Comparison of ENCODE assay signal across 8 mouse cellular contexts in the genomic region with DNA sequence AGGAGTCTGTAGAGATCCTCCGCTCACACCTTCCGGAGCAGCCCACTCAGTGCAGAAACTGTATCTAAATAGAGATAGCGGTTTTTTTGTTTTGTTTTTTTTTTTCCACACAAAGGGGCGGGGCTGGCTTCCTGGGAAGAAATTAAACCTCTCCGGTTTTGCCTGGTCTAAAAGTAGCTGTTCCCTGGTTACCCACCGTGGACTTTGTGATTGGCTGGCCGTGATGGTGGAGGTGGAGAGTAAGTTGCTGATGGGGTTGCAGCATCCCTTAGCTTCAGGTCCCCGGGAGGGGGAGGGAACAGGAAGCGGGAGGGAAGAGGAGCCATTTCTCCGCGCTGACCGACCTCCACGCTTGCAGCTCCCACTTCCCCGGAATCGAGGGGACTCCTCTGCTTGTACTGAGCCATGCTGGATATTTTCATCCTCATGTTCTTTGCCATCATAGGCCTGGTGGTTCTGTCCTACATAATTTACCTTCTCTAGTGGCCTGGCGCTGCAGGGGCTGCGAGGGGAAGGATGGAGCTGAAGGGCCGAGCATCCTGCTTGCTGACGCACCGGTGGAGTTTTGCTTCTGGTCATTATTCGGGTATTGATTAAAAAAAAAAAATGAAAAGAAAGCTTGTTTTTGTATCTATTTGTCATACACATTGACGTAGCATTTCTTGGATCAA. TPM values are rescaled to one million over a fixed set of nuclear protein-coding genes. Genes with fewer than 3 reads are reported as not detected.
DNase-seq lines count a peak whose midpoint lies in the region; ATAC-seq and TF ChIP-seq lines count a peak whose summit lies in the region.

No protein-coding gene starts in this region.

- H3K36me3 ChIP-seq in embryonic facial prominence, embryonic 13.5 days: peaks cover 24% of the 10 kb centered on the region
- no peaks in the 10 kb centered on the region for H3K36me3 ChIP-seq in kidney, adult 2 months (ENCODE audit: control insufficient read depth, insufficient read depth, low read length)
- H3K36me3 ChIP-seq in limb, embryonic 10.5 days: peaks cover 32% of the 10 kb centered on the region
- peaks cover 20% of the 10 kb centered on the region for H3K36me3 ChIP-seq in midbrain, embryonic 14.5 days (ENCODE audit: control insufficient read depth, insufficient read depth, low read length)
- no peaks in the 10 kb centered on the region; the same call in 1 of the 2 replicates for H3K36me3 ChIP-seq in stomach, embryonic 16.5 days (ENCODE audit: control insufficient read depth, insufficient read depth, low read length)

- H3K4me2 ChIP-seq in embryonic facial prominence, embryonic 13.5 days: peak overlapping the region; percentile 59
- H3K4me2 ChIP-seq in midbrain, embryonic 14.5 days (ENCODE audit: low read length): peak overlapping the region; percentile 65
- peak overlapping the region; percentile 57 for H3K4me2 ChIP-seq in stomach, embryonic 16.5 days (ENCODE audit: low read depth, low read length)

- peaks cover 16% of the 10 kb centered on the region; the same call in 1 of the 2 replicates for H3K4me1 ChIP-seq in embryonic facial prominence, embryonic 13.5 days
- H3K4me1 ChIP-seq in kidney, adult 2 months (ENCODE audit: control insufficient read depth, insufficient read depth, low read length): peaks cover 2% of the 10 kb centered on the region; the same call in 1 of the 2 replicates
- H3K4me1 ChIP-seq in limb, embryonic 10.5 days: peaks cover 30% of the 10 kb centered on the region
- H3K4me1 ChIP-seq in midbrain, embryonic 14.5 days (ENCODE audit: control insufficient read depth, insufficient read depth, low read length): peaks cover 16% of the 10 kb centered on the region
- peaks cover 6% of the 10 kb centered on the region; the same call in 1 of the 2 replicates for H3K4me1 ChIP-seq in stomach, embryonic 16.5 days (ENCODE audit: control insufficient read depth, insufficient read depth, low read length)

- peak; percentile 62 for DNase-seq in CD4-positive helper T cell, adult 2 months (ENCODE audit: low read depth, low spot score)
- DNase-seq in adrenal gland, postnatal 36 days: peak; percentile 72 to 84
- peak; percentile 80 to 84 for DNase-seq in heart, adult 9 months (ENCODE audit: low spot score in 2 of 2)
- DNase-seq in kidney, adult 2 months: peak; percentile 91
- peak; percentile 84 for DNase-seq in limb, embryonic 10.5 days (ENCODE audit: low spot score)
- peak; percentile 92 for DNase-seq in midbrain, embryonic 14.5 days

- no peaks in the 10 kb centered on the region for H3K9me3 ChIP-seq in embryonic facial prominence, embryonic 13.5 days
- no peaks in the 10 kb centered on the region for H3K9me3 ChIP-seq in limb, embryonic 10.5 days (replicated peaks)
- H3K9me3 ChIP-seq in midbrain, embryonic 14.5 days (ENCODE audit: control insufficient read depth, low read length): no peaks in the 10 kb centered on the region
- H3K9me3 ChIP-seq in stomach, embryonic 16.5 days (replicated peaks; ENCODE audit: control insufficient read depth, low read length): no peaks in the 10 kb centered on the region

- TF ChIP-seq POLR2A in kidney, adult 2 months (IDR thresholded peaks at IDR 0.05; ENCODE audit: low read depth, low read length): no peak

- H3K9ac ChIP-seq in embryonic facial prominence, embryonic 13.5 days: peak overlapping the region; percentile 69
- peak overlapping the region; percentile 70 for H3K9ac ChIP-seq in midbrain, embryonic 14.5 days (replicated peaks; ENCODE audit: low read length)
- H3K9ac ChIP-seq in stomach, embryonic 16.5 days (ENCODE audit: low read length): peak overlapping the region; percentile 65

- peak overlapping the region; percentile 50 for H3K4me3 ChIP-seq in embryonic facial prominence, embryonic 13.5 days
- peak overlapping the region; percentile 29 for H3K4me3 ChIP-seq in kidney, adult 2 months (ENCODE audit: insufficient read depth, low read depth, low read length)
- H3K4me3 ChIP-seq in limb, embryonic 10.5 days: peak overlapping the region; percentile 67
- H3K4me3 ChIP-seq in midbrain, embryonic 14.5 days (replicated peaks; ENCODE audit: low read depth, low read length): peak overlapping the region; percentile 57
- peak overlapping the region; percentile 46 for H3K4me3 ChIP-seq in stomach, embryonic 16.5 days (replicated peaks; ENCODE audit: low read length)

- H3K27ac ChIP-seq in embryonic facial prominence, embryonic 13.5 days: peak overlapping the region; percentile 85
- peak overlapping the region; percentile 61; the same call in 1 of the 2 replicates for H3K27ac ChIP-seq in kidney, adult 2 months (ENCODE audit: insufficient read depth, low read depth, low read length)
- peak overlapping the region; percentile 94 for H3K27ac ChIP-seq in limb, embryonic 10.5 days
- peak overlapping the region; percentile 92 for H3K27ac ChIP-seq in midbrain, embryonic 14.5 days (replicated peaks; ENCODE audit: low read depth, low read length)
- peak overlapping the region; percentile 62 for H3K27ac ChIP-seq in stomach, embryonic 16.5 days (ENCODE audit: low read length)

- WGBS in embryonic facial prominence, embryonic 13.5 days: 1% methylated on average over 22 of the region's 22 CpGs
- WGBS in kidney, adult 2 months: 6% methylated on average over 22 of the region's 22 CpGs
- WGBS in limb, embryonic 10.5 days: 2% methylated on average over 22 of the region's 22 CpGs
- under 1% methylated on average over 22 of the region's 22 CpGs for WGBS in midbrain, embryonic 14.5 days
- WGBS in stomach, embryonic 16.5 days: 5% methylated on average over 22 of the region's 22 CpGs

- ATAC-seq in embryonic facial prominence, embryonic 13.5 days (ENCODE audit: insufficient number of reproducible peaks, insufficient read depth, low FRiP score, low TSS enrichment, low read depth): peak; percentile 75; the same call in 1 of the 2 replicates
- ATAC-seq in midbrain, embryonic 14.5 days (ENCODE audit: low FRiP score, low TSS enrichment): peak; percentile 89
- ATAC-seq in stomach, embryonic 16.5 days (ENCODE audit: insufficient read depth, low FRiP score): peak; percentile 74; the same call in 1 of the 2 replicates

- no peaks in the 10 kb centered on the region for H3K27me3 ChIP-seq in embryonic facial prominence, embryonic 13.5 days
- H3K27me3 ChIP-seq in kidney, adult 2 months (replicated peaks; ENCODE audit: control insufficient read depth, insufficient read depth, low read length): no peaks in the 10 kb centered on the region
- H3K27me3 ChIP-seq in limb, embryonic 10.5 days (ENCODE audit: low read depth, poor library complexity, severe bottlenecking): no peaks in the 10 kb centered on the region
- H3K27me3 ChIP-seq in midbrain, embryonic 14.5 days (ENCODE audit: control insufficient read depth, insufficient read depth, low read length): no peaks in the 10 kb centered on the region
- H3K27me3 ChIP-seq in stomach, embryonic 16.5 days (ENCODE audit: control insufficient read depth, insufficient read depth, low read length): no peaks in the 10 kb centered on the region

- TF ChIP-seq CTCF in kidney, adult 2 months (conservative IDR thresholded peaks at IDR 0.05; ENCODE audit: insufficient read depth, insufficient read length, low read depth, low read length): no peak

RNA-seq across cellular contexts. Expression of gene B230217C12Rik, which starts 0.5 kb away (rescaled TPM):
- 1 to 10 TPM; 2.8 to 3.6 TPM for total RNA-seq in adrenal gland, postnatal 36 days (2021)
- 10.5 and 11.8 TPM in 2 replicates for polyA plus RNA-seq in embryonic facial prominence, embryonic 13.5 days (2015; fragmentation: Nextera tagmentation; extraction: Ambion mirVana)
- 2.0 TPM in 2 replicates for polyA plus RNA-seq in kidney, adult 2 months (2012; rRNA removed)
- polyA plus RNA-seq in limb, embryonic 10.5 days (2016; fragmentation: Nextera tagmentation; extraction: Ambion mirVana): 10.9 and 14.0 TPM in 2 replicates
- 32.4 and 36.5 TPM in 2 replicates for polyA plus RNA-seq in midbrain, embryonic 14.5 days (2014; fragmentation: Nextera tagmentation; extraction: Ambion mirVana)
- polyA plus RNA-seq in stomach, embryonic 16.5 days (2015; fragmentation: Nextera tagmentation; extraction: Ambion mirVana): 3.7 and 3.8 TPM in 2 replicates

RNA-seq across cellular contexts. Expression of gene Lasp1, which starts 42.3 kb away (rescaled TPM):
- total RNA-seq in adrenal gland, postnatal 36 days (2021): 100 to 1,000 TPM; 103 to 128 TPM
- 122 and 131 TPM in 2 replicates for polyA plus RNA-seq in embryonic facial prominence, embryonic 13.5 days (2015; fragmentation: Nextera tagmentation; extraction: Ambion mirVana)
- polyA plus RNA-seq in kidney, adult 2 months (2012; rRNA removed): 106 and 110 TPM in 2 replicates
- polyA plus RNA-seq in limb, embryonic 10.5 days (2016; fragmentation: Nextera tagmentation; extraction: Ambion mirVana): 90.0 and 110 TPM in 2 replicates
- polyA plus RNA-seq in midbrain, embryonic 14.5 days (2014; fragmentation: Nextera tagmentation; extraction: Ambion mirVana): 114 and 138 TPM in 2 replicates
- polyA plus RNA-seq in stomach, embryonic 16.5 days (2015; fragmentation: Nextera tagmentation; extraction: Ambion mirVana): 130 and 143 TPM in 2 replicates

RNA-seq across cellular contexts. Expression of gene Fbxo47, which starts 42.8 kb away (rescaled TPM):
- 1 to 10 TPM in 1 of 2 experiments, under 1 TPM in 1; 0.63 to 1.6 TPM for total RNA-seq in adrenal gland, postnatal 36 days (2021)
- polyA plus RNA-seq in embryonic facial prominence, embryonic 13.5 days (2015; fragmentation: Nextera tagmentation; extraction: Ambion mirVana): 0.66 and 0.84 TPM in 2 replicates
- polyA plus RNA-seq in kidney, adult 2 months (2012; rRNA removed): 0.33 and 0.39 TPM in 2 replicates
- 0.50 and 0.60 TPM in 2 replicates for polyA plus RNA-seq in limb, embryonic 10.5 days (2016; fragmentation: Nextera tagmentation; extraction: Ambion mirVana)
- polyA plus RNA-seq in midbrain, embryonic 14.5 days (2014; fragmentation: Nextera tagmentation; extraction: Ambion mirVana): 0.62 and 0.67 TPM in 2 replicates
- polyA plus RNA-seq in stomach, embryonic 16.5 days (2015; fragmentation: Nextera tagmentation; extraction: Ambion mirVana): 0.35 and 0.74 TPM in 2 replicates

RNA-seq across cellular contexts. Expression of gene Rpl23, which starts 58.9 kb away (rescaled TPM):
- 100 to 1,000 TPM; 851 to 921 TPM for total RNA-seq in adrenal gland, postnatal 36 days (2021)
- polyA plus RNA-seq in embryonic facial prominence, embryonic 13.5 days (2015; fragmentation: Nextera tagmentation; extraction: Ambion mirVana): 596 and 632 TPM in 2 replicates
- polyA plus RNA-seq in kidney, adult 2 months (2012; rRNA removed): 118 and 181 TPM in 2 replicates
- 449 and 506 TPM in 2 replicates for polyA plus RNA-seq in limb, embryonic 10.5 days (2016; fragmentation: Nextera tagmentation; extraction: Ambion mirVana)
- 363 and 413 TPM in 2 replicates for polyA plus RNA-seq in midbrain, embryonic 14.5 days (2014; fragmentation: Nextera tagmentation; extraction: Ambion mirVana)
- 439 and 586 TPM in 2 replicates for polyA plus RNA-seq in stomach, embryonic 16.5 days (2015; fragmentation: Nextera tagmentation; extraction: Ambion mirVana)

Comparison
In these comparisons a context has a peak if more than half of its experiments do, and no peak if none do; other contexts are left out.
1. Peak in every context shown above with its lines: DNase-seq, ATAC-seq, H3K4me3 ChIP-seq and H3K27ac ChIP-seq.